Mouse (Mus musculus) heart, adult 11 months (tissue): ENCODE measurements around the gene Mfsd4b5.

Source experiments
- DNase-seq: peaks from one replicate; pipeline ENCODE4 v3.0.0; 2022

Mfsd4b5 gene

GRCm38 (mm10) chr10:39986466-39986865 lies at the start of gene Mfsd4b5:
Mfsd4b5 (minus strand) TSS chr10:39986646.
- DNase-seq: peak; percentile 61

DNA sequence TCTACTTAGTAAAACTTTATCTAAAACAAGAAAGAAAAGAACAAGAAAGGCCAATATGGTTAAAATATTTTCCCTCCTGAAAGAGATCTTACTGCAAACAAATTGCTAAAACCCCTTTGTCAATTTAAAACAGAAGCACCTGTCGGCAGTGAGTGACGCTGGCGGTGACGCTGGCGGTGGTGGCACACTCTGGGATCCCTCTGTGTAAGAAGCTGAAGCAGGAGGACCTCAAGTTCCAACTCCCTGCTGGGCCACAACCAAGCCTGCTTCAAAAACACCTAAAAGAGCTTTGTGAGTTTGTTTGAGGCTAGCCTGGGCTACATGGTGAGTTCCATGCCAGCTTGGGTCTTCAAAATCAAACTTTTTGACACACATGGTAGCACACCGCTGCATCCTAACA lies 48.5 kb upstream of the Mfsd4b5 start:
- DNase-seq: peak; percentile 76

GRCm38 (mm10) chr10:40032897-40033296 lies 46.5 kb upstream of the Mfsd4b5 start:
- peak; percentile 51 for DNase-seq

- DNase-seq: peak; percentile 66
Observed at GRCm38 (mm10) chr10:40030716-40031115, 44.3 kb upstream of the Mfsd4b5 start.

DNA sequence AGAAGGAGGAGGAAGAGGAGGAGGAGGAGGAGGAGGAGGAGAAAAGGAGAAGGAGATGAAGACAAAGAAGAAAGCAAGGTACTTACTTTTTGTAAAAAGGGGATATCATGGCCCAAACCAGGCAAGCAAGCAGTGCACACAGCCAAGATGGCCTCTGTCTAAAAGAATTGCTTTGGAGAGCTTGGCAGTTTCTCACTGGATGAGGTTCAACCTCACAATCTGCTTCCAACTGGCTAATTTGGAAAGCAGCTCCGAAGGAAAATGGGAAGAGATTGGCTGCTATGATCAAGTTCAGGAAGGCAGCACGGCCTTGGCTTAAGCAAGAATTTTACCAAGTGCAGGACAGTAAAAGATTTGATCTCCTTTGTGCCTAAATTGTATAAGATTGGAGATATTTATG lies 43.2 kb upstream of the Mfsd4b5 start:
- peak; percentile 89 for DNase-seq

- no peak for DNase-seq
Observed at GRCm38 (mm10) chr10:40028091-40028490, 41.6 kb upstream of the Mfsd4b5 start.

DNA sequence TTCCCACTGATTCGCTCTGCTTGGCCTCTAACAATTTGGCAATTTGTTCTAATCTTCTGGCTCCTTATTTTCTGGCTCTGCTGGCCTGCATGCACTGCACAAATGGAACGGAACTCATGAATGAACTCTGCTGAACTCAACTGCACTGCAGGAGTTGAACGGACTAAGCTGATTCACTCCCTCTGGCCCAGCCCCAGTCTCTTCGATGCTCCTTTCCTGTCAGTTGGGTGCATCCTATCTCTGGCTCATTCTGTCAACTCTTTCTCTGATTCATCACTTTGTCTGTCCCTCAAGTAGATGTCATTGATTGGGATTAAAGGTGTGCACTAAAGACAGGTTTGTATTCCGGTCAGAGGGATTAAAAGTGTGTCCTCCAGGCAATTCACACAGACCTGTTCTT lies 40.1 kb upstream of the Mfsd4b5 start:
- DNase-seq: peak; percentile 76

DNA sequence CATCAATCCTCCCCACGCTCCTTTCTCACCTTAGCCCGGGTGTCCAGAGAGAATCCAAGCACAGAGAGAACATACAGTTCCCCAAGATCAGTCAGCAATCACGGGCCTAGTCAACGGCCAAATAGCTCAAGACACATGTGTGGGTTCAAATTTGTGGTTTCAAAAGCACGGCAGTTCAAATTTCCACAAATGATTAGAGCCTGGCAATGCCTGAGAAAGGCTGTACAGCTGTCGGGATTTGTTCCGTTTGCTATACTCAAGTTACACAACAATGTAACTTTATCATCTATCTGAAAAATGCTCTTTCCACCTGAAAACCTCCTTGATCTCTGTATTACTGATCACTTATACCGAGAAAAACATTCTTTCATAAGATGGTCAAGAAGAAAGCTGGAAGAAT lies 39.1 kb upstream of the Mfsd4b5 start:
- DNase-seq: no peak

DNA sequence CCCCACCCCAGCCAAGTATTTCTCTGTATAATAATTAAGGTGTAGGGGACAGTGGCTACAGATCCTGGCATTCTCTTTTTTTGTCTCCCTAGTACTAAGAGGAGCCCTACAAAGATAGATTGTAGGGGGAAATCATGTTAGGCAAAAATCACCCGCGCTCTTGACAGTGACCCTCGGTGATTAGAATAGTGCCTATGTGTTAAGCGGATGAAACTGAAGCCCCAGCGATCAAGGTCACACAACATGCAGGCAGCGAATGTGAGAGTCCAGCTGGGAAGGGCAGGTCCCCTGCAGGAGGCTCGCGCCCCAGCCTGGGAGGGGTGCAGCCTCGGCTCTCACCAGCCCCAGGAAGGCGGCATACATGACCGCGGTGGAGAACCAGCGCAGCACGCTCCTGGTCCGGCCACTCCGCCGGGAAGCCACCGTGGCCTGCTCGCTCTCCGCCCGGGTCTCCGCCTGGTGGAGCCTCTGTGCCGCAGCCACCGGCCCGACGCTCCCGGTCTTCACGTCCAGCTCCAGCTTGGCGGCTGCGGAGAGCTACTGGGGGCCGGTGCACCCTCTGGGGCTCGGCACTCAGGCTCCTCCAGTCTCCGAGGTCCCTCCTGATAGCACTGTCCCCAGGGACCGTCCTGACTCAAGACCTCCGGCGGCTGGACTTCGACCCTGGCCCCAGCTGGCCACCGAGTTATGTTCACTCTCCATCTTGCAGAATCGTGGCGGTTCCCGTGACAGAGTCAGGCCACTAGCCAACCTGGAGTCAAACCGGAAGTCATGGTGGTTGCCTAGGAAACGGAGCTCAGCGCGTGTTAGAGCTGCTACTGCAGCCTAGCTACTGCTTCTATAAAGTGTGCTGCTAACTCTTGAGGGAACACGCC lies 38.3 kb upstream of the Mfsd4b5 start, which contains the start of gene Mfsd4b1:
TSS of gene Mfsd4b1 (minus strand) at position 715 of the 875 bp plus-strand sequence.
- peak; percentile 98 for DNase-seq

GRCm38 (mm10) chr10:40020401-40020800 lies 34.0 kb upstream of the Mfsd4b5 start:
- DNase-seq: peak; percentile 57

DNA sequence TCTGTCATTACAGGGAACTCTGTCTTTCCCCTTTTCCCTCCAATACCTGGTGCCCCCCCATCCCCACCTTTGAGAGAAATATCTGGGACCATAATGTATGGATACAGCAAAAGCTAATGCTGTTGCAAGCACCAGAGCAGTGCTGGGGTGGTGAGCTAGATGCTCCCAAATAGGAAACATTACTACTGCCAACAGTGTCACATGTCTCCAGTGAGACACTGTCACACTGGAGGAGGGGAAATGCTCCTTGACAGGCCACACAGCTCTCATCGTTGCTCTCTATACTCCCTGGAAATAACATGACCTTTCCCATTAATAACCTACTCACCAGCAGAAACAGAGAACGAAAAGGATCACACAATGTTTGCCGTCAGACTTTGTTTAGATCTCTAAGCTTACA lies 33.0 kb upstream of the Mfsd4b5 start:
- peak; percentile 89 for DNase-seq

DNA sequence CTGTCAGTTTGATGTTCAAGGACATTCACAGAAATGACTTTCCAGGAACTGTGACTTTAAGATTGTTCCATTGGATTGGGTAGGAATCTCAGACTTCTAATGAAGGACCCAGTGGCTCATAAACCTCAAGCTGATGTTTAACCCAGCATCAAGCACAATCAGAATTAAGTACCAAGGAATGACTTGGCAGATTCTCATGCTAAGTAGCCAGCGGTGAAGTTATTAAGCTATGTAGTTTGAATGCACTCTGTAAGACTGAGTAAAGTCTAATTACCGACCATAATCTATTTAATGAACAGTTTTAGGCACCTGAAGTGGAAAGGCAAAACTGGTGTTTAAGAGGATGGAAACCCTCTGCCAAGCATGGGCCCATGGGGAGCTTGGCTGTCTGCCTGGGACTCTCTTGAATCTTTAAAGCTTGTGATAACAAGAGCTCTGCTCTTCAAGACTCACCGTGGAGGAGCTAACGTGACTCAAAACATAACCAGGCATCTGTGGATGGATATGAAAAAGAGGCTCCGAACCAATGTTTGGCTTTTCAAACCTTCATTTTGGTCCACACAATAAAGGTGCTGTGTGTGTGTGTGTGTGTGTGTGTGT lies 31.9 kb upstream of the Mfsd4b5 start:
- peak; percentile 83 for DNase-seq

DNA sequence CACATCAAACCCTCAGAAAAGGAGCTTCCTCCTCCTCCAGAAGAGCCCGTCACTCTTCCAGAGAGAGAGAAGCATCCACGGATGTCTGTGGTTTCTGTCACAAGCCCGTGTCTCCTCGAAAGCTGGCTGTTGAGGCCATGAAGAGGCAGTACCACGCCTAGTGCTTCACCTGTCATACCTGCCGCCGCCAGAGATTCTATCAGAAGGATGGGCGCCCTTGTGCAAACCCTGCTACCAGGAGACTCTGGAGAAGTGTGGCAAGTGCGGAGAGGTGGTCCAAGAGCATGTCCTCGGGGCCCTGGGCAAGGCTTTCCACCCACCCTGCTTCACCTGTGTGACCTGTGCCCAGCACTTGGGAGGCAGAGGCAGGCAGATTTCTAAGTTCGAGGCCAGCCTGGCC lies 23.1 kb upstream of the Mfsd4b5 start:
- peak; percentile 75 for DNase-seq

DNA sequence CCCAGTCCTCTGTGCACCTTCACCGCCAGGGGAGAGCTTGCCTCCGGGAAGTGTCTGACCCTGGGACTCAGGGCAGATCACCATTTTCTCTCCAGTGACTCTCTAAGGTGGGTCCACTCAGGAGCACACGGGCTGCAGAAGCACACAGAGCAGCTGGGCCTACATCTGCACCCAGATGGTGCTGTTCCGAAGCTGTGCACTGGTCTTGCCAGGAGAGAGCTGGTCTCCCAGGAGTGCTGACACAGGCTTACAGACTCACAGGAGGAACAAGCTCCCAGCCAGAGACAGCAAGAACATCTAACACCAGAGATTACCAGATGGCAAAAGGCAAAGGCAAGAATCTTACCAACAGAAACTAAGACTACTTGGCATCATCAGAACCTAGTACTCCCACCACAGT lies 22.4 kb upstream of the Mfsd4b5 start:
- DNase-seq: peak; percentile 52

DNA sequence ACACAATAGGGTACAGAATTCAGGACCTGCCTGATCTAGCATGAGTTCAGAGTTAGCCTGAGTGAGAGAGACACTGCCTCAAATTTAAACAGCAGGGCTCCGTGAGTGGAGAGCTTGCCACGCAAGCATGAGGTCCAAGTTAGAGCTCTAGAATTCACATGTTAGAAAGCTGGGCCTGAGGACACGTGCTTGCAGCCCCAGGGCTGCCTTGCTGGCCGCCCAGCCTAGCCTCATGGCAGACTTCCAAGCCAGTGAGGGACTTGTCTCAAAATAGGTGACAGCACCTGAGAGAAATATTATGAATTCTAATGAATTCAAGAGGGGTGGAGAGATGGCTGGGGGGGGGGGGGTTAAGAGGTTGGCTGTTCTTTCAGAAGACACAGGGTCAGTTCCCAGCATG lies 21.5 kb upstream of the Mfsd4b5 start:
- DNase-seq: peak; percentile 72

DNA sequence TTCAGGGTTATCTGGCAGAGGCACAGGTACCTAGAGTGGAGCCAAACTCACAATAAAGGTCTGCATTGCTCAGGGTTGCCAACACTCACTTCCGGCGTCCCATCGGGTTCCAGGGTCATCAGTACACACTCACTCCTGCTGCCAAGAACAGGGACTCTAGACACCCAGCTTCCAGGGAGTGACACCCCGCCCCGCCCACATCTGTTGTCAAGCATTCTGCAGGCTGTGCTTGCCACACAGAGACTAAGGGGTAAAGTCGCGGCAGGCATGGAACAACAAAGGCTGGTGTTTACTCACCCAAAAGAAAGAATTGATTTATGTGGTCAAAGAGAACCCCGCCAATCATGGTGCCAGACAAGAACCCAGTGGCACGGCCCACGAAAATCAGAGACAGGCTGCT lies 20.5 kb upstream of the Mfsd4b5 start:
- DNase-seq: peak; percentile 90

- peak; percentile 28 for DNase-seq
Observed at GRCm38 (mm10) chr10:40000746-40001145, 14.3 kb upstream of the Mfsd4b5 start.

- peak; percentile 57 for DNase-seq
Observed at GRCm38 (mm10) chr10:39991155-39991554, 4.7 kb upstream of the Mfsd4b5 start.

DNA sequence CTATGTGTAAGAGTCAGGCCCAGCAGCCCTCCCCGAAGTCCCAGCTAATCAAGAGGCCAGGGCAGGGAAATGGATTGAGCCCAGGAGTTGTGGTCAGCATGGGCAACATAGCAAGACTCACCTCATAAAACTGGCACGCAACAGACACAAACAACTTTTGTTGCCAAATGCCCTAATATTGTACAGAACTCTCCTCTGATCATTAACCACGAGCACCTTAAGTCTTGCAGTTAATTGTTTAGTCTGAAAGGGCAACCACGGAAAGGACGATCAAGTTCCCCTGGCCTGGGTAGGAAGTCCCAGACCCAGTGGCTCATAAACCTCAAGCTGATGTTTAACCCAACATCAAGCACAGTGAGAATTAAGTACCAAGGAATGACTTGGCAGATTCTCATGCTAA lies 3.8 kb downstream of the Mfsd4b5 start:
- peak; percentile 70 for DNase-seq

DNA sequence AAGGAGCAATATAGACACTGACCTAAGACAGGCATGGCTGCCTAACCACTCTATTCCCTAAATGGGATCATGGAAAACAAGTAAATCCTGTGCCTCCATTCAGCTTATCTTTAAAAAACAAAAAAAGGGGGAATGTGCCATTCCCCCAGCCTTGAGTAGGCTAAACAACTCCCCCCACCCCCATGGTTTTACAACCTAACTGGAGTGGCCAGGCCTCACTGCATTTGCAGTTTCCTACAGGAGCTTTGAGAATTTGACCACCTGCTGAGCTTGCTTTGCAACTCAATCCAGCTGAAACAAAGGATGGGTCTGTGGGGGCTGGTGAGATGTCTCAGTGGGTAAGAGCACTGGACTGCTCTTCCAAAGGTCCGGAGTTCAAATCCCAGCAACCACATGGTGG lies 8.2 kb downstream of the Mfsd4b5 start:
- peak; percentile 33 for DNase-seq

GRCm38 (mm10) chr10:39977346-39977745 lies 9.1 kb downstream of the Mfsd4b5 start:
- peak; percentile 61 for DNase-seq

- DNase-seq: peak; percentile 55
Observed at GRCm38 (mm10) chr10:39975771-39976170, 10.7 kb downstream of the Mfsd4b5 start.

GRCm38 (mm10) chr10:39974982-39975381 lies 11.5 kb downstream of the Mfsd4b5 start:
- DNase-seq: peak; percentile 71

DNA sequence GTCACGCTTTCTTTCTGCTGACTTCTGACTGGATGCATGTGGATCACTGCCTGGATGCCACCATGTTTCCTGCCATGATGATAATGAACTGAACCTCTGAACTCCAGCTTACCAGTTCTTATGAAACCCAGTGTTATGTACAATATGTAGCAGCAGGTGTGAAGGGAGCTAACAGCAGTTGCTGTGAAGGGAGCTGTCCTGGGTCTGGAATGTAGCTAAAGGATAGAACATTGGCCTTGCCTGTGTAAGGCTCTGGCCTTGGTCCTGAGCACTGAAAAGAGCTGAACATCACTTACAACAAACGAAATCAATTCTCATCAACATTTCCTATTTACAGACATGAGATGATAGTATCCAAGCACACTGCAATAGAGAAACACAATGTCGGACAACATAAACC lies 18.9 kb downstream of the Mfsd4b5 start:
- DNase-seq: peak; percentile 37
